Mouse (Mus musculus) monocyte, adult 5-6 weeks (primary cell): ENCODE data around the gene C1qtnf1. TPM values are rescaled to one million over a fixed set of nuclear protein-coding genes. Genes with fewer than 3 reads are reported as not detected.

Experiments used
- ATAC-seq: fragments of 153-309, 156-312 bp; replicated peaks from 2 replicates; pipeline ENCODE4 v1.8.0; 2017; ENCODE audit warnings: mild to moderate bottlenecking; ENCODE audit not compliant: low TSS enrichment, insufficient number of reproducible peaks, severe bottlenecking, poor library complexity, low FRiP score
- total RNA-seq: library from RNA; stranded (forward); fragments of 200-1000, 200-491, 200-594 nt; gene quantifications from 3 replicates; pipeline ENCODE4 v1.2.3, GENCODE M21; 2017

The C1qtnf1 gene
- total RNA-seq, 1 experiment from 2014 or later = not detected

GRCm38 (mm10) chr11:118486881-118487772 is 59.1 kb downstream of the C1qtnf1 start:
- ATAC-seq = no peak

GRCm38 (mm10) chr11:118488191-118488906 is 60.3 kb downstream of the C1qtnf1 start:
- no peak for ATAC-seq

GRCm38 (mm10) chr11:118488907-118489270 is 60.9 kb downstream of the C1qtnf1 start:
- no peak for ATAC-seq

GRCm38 (mm10) chr11:118490566-118491218 is 62.7 kb downstream of the C1qtnf1 start:
- peak; percentile 68 for ATAC-seq

GRCm38 (mm10) chr11:118491230-118491629 is 63.2 kb downstream of the C1qtnf1 start:
- no peak for ATAC-seq

GRCm38 (mm10) chr11:118493458-118493857 is 65.5 kb downstream of the C1qtnf1 start:
- ATAC-seq = no peak

- no peak for ATAC-seq
Observed at GRCm38 (mm10) chr11:118494001-118494737, 66.2 kb downstream of the C1qtnf1 start.

GRCm38 (mm10) chr11:118495065-118495464 is 67.1 kb downstream of the C1qtnf1 start:
- no peak for ATAC-seq

- no peak for ATAC-seq
Observed at GRCm38 (mm10) chr11:118496066-118496689, 68.2 kb downstream of the C1qtnf1 start.

Other genes starting within 250 kb of the C1qtnf1 start
- 110 to 193 TPM (median 136 TPM) in 3 replicates for gene Cyth1, start 179.6 kb upstream of the C1qtnf1 start, total RNA-seq
- 13.1 to 29.6 TPM (median 14.8 TPM) in 3 replicates for gene Usp36, start 138.0 kb upstream of the C1qtnf1 start, total RNA-seq
- gene Cep295nl, start 85.7 kb upstream of the C1qtnf1 start, total RNA-seq = 1.6 to 2.8 TPM in 2 of 3 replicates, not detected in the other
- gene Timp2, start 72.5 kb upstream of the C1qtnf1 start, total RNA-seq = 19.4 to 46.1 TPM (median 27.0 TPM) in 3 replicates
- gene Lgals3bp, start 26.1 kb upstream of the C1qtnf1 start, total RNA-seq = 16.7 to 76.6 TPM (median 44.4 TPM) in 3 replicates
- 16.7 to 31.7 TPM (median 22.8 TPM) in 3 replicates for gene Cant1, start 9.1 kb upstream of the C1qtnf1 start, total RNA-seq
- 9.4 to 14.5 TPM (median 13.7 TPM) in 3 replicates for gene Engase, start 48.6 kb downstream of the C1qtnf1 start, total RNA-seq